Mouse (Mus musculus) testis, postnatal 10 days (tissue): ENCODE measurements at regions not wholly inside any gene's neighbourhood (a gene's known extent, or its start where the extent isn't known, plus 50 kb on each side); places are given as distances from the start of the nearest gene placed in this dataset.

ENCODE experiments used
- DNase-seq: peaks from one replicate; pipeline ENCODE4 v3.0.0; 2021; ENCODE audit warnings: low spot score

- no peak for DNase-seq
Measured at GRCm38 (mm10) chr1:118741286-118741685, 113.5 kb downstream of the Tfcp2l1 start.

- DNase-seq: no peak
Measured at GRCm38 (mm10) chr1:118748196-118748595, 120.5 kb downstream of the Tfcp2l1 start.

GRCm38 (mm10) chr1:118752869-118753268 lies 125.1 kb downstream of the Tfcp2l1 start:
- DNase-seq: no peak

DNA sequence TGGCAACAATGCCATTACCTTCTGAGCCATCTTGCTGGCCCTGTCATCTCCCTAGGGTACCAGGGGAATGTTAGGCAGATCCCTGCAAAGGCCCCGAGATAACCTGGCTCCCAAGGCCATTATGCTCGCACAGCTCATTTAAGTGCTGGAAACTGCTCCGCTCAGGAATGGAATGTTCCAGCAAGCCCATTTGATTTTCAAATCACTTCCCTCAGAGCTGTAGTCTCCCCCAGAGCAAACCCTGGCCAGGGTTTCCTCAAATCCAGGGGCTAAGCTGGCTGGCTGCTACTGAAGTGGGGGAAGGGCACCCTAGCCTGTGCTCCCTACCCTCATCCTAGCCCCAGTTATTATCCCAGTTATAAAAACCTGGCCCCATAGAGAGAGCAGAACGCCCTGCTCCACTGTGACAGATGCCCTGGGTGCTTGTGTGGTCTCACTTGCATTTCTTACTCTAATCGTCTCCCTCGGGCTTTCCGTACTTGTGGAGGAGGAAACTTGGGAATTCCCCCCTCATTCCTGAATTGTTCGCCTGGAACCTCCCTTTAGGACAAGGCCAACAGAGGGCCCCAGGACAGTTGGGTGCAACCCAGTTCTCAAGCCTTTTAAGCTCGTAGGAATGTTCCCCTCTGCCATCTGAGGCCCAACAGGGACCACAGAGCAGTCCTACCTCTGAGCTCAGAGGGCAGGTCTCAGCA lies 128.6 kb downstream of the Tfcp2l1 start:
- DNase-seq: no peak

DNA sequence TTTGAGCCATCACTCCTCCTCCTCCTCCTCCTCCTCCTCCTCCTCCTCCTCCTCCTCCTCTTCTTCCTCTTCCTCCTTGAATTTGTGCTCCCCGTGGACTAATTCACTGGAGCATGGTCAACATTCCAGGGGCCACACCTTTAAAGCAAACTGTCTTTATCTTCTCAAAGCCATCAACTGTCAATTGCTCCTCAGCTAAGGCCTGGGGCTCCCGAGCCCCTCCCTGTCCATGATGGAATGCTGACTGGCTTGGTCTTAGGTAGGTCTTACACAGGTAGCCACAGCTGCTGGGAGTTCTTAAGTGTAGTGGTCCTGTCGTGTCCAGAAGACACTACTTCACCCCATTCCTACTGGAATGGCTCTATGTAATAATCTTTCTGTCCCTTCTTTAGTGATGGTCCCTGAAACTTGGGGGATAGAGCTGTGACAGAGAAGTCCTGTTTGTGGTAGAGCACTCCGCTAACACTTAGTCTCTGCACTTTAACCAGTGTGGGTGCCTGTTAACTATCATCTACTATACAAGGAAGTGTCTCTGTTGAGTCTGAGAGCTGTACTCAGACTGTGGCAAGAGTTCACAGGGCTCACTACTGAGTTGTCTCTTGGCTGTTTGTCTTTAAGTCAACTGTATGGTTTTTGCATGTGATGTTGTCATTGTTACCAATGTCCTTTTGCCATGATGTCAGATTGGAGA lies 129.7 kb downstream of the Tfcp2l1 start:
- DNase-seq: no peak

DNA sequence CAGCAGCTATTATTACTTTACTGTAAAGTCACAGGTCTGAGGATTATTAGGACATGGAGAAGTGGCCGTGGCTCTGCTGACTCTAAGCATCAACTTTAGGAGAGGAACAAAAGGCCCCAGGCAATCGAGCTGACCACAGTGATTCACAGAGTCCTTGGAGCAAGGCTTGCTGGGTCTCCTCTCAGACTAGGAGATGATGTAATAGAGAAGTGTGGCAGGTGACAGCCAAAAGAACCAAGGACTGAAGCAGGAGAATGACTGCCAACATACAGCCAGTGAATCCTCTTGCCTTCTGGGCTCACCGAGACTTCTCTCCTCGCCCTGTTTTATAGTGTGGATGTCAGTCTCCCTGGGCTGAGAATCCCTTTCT lies 130.3 kb downstream of the Tfcp2l1 start:
- DNase-seq: no peak

DNA sequence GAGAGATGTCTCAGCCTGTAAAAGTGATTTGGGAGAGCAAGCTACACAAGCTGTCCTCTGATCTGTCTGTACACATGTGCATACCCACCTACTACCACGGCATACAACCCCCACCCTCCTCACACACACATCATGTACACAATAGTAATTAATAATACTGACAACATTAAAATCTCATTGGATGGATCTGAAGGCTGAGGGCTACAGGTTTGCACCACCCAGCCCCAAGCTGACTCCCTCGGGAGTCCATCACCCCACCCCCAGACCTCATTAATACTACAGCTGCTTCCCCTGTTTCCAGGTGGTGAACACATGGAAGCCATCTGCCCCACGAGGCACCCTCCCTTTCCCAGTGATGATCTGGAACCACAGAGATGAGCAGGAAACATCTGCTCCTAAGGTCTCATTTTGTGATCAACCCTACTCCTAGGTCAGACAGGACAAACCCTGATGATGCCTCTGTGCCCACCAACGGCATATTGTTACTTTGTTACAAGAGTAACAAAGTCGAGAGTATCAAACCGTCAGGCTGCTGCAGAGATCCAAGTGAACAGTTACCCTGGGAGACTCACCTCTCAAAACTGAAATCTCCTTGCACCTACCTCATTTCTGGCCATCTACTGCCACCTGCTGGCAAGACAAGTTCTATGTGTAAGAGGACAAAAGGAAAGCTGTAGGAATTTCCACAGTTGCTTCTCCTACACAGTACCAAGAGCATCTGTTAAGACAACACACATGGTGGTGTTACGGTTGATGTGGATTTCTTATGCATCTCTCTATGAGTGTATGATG lies 131.6 kb downstream of the Tfcp2l1 start:
- peak; percentile 88 for DNase-seq

DNA sequence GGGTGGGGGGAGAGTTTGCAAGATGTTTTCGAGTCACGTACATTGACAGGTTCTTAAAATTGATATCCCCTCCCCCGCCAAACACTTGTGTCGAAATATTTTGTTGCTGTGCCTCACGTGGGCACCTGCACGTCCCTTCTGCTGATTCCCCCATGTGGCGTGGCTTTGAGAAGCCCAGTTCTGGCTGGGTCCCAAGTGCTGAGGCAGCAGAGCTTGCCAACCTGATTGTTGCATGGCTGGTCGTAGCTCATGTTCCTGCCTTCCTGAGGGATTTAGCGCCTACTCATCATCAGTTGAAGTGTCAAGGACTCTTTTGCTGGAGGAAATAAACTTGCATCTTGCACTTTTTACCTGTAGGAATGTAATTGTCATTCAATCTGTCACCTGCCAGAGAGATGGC lies 137.8 kb downstream of the Tfcp2l1 start:
- no peak for DNase-seq

DNA sequence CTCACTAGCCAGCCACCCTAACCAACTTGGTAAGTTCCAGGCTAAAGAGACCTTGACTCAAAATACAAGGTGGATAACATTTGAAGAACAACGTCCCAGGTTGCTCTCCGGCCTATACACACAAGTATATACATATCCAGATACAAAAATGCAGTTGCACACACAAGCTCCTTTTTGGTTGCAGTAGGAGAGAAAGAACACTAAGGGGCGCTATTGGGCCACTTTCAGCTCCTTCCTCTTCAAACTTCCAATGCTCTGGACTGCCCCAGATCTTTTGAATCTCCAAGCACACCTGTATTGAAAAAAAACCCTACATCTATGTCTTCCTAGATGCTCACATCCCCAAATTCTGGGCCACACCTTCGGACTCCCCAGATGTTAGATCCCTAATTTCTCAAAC lies 141.1 kb downstream of the Tfcp2l1 start:
- DNase-seq: no peak

DNA sequence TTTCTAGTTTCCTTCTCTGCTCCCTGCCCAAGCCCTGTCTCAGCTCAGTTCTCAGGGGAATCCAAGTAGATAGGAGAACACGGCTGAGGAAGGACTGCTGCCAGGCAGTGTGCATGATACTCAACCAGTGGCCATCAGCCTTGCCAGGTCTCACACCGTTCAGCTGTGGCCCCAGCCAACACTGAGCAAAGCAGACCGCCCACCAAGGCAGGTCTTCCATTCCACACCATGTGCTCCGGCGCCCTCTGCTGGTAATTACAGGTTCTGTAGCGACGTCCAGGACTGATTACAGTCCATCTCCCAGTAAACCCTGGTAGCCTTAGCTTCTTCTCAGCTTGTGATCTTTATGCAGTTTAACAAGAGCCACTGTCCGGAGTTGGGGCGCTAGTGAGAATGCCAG lies 144.5 kb downstream of the Tfcp2l1 start:
- DNase-seq: peak; percentile 83

- no peak for DNase-seq
Measured at GRCm38 (mm10) chr1:118776594-118777441, 149.1 kb downstream of the Tfcp2l1 start.
